8 mouse cellular contexts compared by ENCODE assay signal in genomic region chr13:12340183-12340975, GRCm38 (mm10). TPM values are rescaled to one million over a fixed set of nuclear protein-coding genes. Genes with fewer than 3 reads are reported as not detected.
DNase-seq lines count a peak whose midpoint lies in the region; ATAC-seq lines count a peak whose summit lies in the region.

Actn2 (minus strand) TSS chr13:12340760.

- peak; percentile 86 to 89 for DNase-seq in adrenal gland, postnatal 36 days
- DNase-seq in embryonic facial prominence, embryonic 11.5 days (ENCODE audit: low spot score), result peak; percentile 91
- peak; percentile 98 for DNase-seq in heart, adult 11 months
- peak; percentile 70 to 78 for DNase-seq in left cerebral cortex, postnatal 36 days (ENCODE audit: low spot score in 2 of 2)
- DNase-seq in mesoderm, embryonic 11.5 days (ENCODE audit: low read depth, low spot score), result peak; percentile 90
- peak; percentile 66 to 69 for DNase-seq in right cerebral cortex, postnatal 36 days (ENCODE audit: low spot score in 2 of 2)
- peak; percentile 38 to 71 for DNase-seq in urinary bladder, postnatal 36 days (ENCODE audit: low spot score in 2 of 2)

- no peaks in the 10 kb centered on the region for H3K27me3 ChIP-seq in embryonic facial prominence, embryonic 11.5 days (ENCODE audit: control insufficient read depth, insufficient read depth, low read length)
- no peaks in the 10 kb centered on the region for H3K27me3 ChIP-seq in intestine, embryonic 16.5 days (replicated peaks; ENCODE audit: control insufficient read depth, insufficient read depth, low read length)

- WGBS in embryonic facial prominence, embryonic 11.5 days, result under 1% methylated on average over 42 of the region's 43 CpGs
- WGBS in intestine, embryonic 16.5 days, result 1% methylated on average over 42 of the region's 43 CpGs

- no peak within 1 kb of the TSS for H3K27ac ChIP-seq in embryonic facial prominence, embryonic 11.5 days (replicated peaks; ENCODE audit: low read depth, low read length)
- no peak within 1 kb of the TSS for H3K27ac ChIP-seq in intestine, embryonic 16.5 days (ENCODE audit: low read length)

- ATAC-seq in embryonic facial prominence, embryonic 11.5 days (replicated peaks; ENCODE audit: insufficient number of reproducible peaks, low FRiP score, low TSS enrichment, low read depth), result peak; percentile 96
- peak; percentile 99 for ATAC-seq in intestine, embryonic 16.5 days

- intact Hi-C loops in left cerebral cortex, postnatal 36 days (cut with DNase I), result loop anchor here (5.0 kb wide), 1 partner anchor 47 kb away; no protein-coding TSS in a partner anchor

- no peaks in the 10 kb centered on the region for H3K9me3 ChIP-seq in embryonic facial prominence, embryonic 11.5 days (replicated peaks; ENCODE audit: control insufficient read depth, low read length)
- H3K9me3 ChIP-seq in intestine, embryonic 16.5 days (ENCODE audit: control insufficient read depth, low read length), result no peaks in the 10 kb centered on the region

- H3K4me2 ChIP-seq in embryonic facial prominence, embryonic 11.5 days (ENCODE audit: low read depth, low read length), result peak within 1 kb of the TSS; percentile 74
- peak within 1 kb of the TSS; percentile 57 for H3K4me2 ChIP-seq in intestine, embryonic 16.5 days (ENCODE audit: low read depth, low read length)

- peak within 1 kb of the TSS; percentile 56 for H3K9ac ChIP-seq in embryonic facial prominence, embryonic 11.5 days (replicated peaks; ENCODE audit: low read length)
- H3K9ac ChIP-seq in intestine, embryonic 16.5 days (ENCODE audit: low read depth, low read length), result peak within 1 kb of the TSS; percentile 51

- H3K36me3 ChIP-seq in embryonic facial prominence, embryonic 11.5 days (replicated peaks; ENCODE audit: control insufficient read depth, insufficient read depth, low read depth, low read length), result no peaks in the 10 kb centered on the region
- no peaks in the 10 kb centered on the region for H3K36me3 ChIP-seq in intestine, embryonic 16.5 days (ENCODE audit: control insufficient read depth, insufficient read depth, low read length)

- no peaks in the 10 kb centered on the region for H3K4me1 ChIP-seq in embryonic facial prominence, embryonic 11.5 days (ENCODE audit: control insufficient read depth, insufficient read depth, low read length)
- H3K4me1 ChIP-seq in intestine, embryonic 16.5 days (ENCODE audit: control insufficient read depth, insufficient read depth, low read length), result peaks cover 6% of the 10 kb centered on the region; the same call in 1 of the 2 replicates

- peak within 1 kb of the TSS; percentile 34 for H3K4me3 ChIP-seq in embryonic facial prominence, embryonic 11.5 days (ENCODE audit: low read depth, low read length)
- peak within 1 kb of the TSS; percentile 39 for H3K4me3 ChIP-seq in intestine, embryonic 16.5 days (ENCODE audit: low read length)

RNA-seq across cellular contexts. Expression of gene Actn2, which starts in this region (rescaled TPM):
- total RNA-seq in adrenal gland, postnatal 36 days (2021), result under 1 TPM; 0.10 to 0.59 TPM
- 4.2 and 10.5 TPM in 2 replicates for polyA plus RNA-seq in embryonic facial prominence, embryonic 11.5 days (2014; fragmentation: Nextera tagmentation; extraction: Ambion mirVana)
- polyA plus RNA-seq in intestine, embryonic 16.5 days (2015; fragmentation: Nextera tagmentation; extraction: Ambion mirVana), result 2.0 and 3.5 TPM in 2 replicates
- total RNA-seq in left cerebral cortex, postnatal 36 days (2021), result 10 to 100 TPM; 15.2 to 19.4 TPM

Comparison
In these comparisons a context has a peak if more than half of its experiments do, and no peak if none do; other contexts are left out.
1. RNA of gene Actn2 (total RNA-seq): 15.2 to 19.4 TPM in left cerebral cortex, postnatal 36 days; 0.10 to 0.59 TPM in adrenal gland, postnatal 36 days; every median in the first group is over 10 times any median in the second.
2. Peak in DNase-seq in adrenal gland, postnatal 36 days; RNA of the gene not detected or under 1 TPM.
3. Peak in every context shown above with its lines, with median percentiles within 50 percentile points of each other: DNase-seq.